Mouse (Mus musculus): ENCODE data around the gene Utp11.

Gene Utp11

DNA sequence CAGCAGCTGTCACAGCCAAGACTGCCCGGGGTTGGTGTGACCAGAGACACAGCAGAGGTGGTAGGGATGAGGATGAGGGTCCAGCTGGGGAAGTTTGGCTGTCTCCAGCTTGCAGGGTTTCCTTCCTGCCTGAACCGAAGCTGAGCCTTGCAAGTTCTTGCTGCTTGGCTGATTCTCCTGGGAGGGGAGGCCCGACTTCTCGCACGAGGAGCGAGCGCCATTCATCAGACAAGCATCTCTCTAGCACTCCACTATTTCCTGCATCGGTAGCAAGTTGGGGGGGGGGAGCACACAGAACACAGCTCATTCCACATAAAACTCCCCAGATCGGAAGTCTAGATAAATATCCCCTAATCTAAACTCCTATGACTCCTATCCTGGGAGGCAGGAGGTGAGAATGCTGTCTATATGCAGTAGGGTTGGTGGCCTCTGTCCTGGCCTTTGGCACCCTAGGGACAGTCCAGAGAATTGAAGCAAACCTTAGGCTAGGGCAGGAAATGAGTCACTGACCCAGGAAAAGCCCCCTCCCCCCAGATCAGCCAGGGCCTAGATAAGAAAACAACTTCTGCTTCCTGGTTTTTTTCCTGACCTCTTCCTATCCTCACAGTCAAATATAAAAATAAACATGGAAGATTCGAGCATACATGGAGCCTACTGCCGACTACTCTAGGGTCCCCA, 11.5 kb upstream of the Utp11 start:
- DNase-seq (ENCODE audit: extremely low spot score, low spot score): peak; percentile 51

DNA sequence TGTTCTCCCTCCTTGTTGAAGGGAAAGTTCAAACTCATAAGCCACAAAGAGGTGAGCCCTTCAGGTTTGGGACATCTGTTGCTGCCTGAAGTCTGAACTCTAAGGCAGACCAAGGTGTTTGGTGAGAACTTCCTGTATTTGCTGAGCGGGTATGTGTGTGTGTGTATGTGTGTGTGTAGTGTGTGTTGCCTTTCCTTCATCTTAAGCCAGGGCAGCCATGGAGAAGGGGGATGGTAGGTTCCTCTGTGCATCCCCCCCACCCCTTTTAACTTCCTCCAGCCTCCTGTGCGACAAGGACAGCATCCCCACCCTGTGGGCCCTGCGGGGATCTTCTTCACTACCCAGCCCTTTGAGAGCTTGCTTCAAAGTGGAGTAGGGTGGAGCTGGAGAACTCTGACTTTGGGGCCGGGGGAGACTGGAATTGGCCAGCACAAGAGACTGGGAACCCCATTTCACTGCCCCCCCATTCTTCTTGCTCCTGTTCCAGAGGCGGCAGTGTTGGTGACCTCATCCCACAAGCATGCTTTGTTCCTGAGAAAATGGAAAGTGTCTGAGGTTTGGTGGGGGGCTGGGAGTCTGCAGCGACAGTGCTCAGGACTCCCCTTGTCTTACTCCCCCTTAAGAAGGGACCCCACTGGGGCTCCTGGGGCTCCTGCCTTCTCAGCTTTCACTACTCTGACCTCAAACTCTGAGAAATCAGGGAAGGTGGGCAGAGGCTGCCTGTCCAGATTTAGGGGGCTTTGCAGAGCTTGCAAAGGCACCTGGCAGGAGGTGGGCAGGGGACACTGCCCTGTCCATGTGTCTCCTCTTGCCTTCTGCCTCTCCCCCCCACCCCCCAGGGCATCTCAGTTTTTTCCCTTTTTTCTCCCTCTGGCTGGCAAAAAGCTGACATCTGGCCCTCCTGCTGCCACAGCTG, 10.7 kb upstream of the Utp11 start:
- no peak for DNase-seq (ENCODE audit: extremely low spot score, low spot score)

DNA sequence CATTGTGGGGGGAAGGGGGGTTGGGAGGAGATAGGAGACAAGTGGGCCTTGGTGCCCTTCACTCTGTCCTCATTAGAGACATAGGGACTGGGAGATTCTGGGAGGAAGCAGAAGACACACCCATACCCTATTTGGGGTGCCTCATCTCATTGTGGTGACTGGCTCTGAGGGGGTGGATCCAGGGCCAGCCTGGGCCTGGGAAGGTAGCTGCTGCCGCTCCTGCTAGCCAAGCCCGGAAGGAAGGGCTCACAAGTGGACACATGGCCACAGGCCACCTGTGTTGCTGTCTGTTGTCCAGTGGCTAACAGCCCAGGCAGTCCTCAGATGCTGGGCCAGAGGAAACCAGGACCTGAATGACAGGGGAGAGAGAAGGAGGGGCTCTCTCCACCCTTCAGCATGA, 10.0 kb upstream of the Utp11 start:
- no peak for DNase-seq (ENCODE audit: extremely low spot score, low spot score)

DNA sequence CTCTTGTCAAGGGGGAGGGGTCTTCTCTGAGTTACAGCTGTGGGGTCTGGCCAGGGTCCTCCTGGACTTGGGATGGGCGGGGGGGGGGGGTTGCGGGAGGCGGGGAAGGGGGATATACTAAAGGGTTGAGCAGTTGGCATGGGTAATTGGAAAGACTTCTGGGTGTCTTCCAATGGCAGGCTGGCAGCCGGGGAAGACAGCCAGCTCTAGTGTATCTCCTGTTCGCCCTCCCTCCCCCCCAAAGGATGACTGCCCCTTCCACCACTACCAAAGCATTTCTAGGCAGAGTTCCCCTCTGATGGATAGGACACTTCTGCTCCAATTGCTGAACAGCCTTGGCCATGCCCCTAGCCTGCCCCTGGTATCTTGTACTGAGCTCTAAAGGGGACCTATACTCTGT, 8.5 kb upstream of the Utp11 start:
- DNase-seq (ENCODE audit: extremely low spot score, low spot score): no peak

DNA sequence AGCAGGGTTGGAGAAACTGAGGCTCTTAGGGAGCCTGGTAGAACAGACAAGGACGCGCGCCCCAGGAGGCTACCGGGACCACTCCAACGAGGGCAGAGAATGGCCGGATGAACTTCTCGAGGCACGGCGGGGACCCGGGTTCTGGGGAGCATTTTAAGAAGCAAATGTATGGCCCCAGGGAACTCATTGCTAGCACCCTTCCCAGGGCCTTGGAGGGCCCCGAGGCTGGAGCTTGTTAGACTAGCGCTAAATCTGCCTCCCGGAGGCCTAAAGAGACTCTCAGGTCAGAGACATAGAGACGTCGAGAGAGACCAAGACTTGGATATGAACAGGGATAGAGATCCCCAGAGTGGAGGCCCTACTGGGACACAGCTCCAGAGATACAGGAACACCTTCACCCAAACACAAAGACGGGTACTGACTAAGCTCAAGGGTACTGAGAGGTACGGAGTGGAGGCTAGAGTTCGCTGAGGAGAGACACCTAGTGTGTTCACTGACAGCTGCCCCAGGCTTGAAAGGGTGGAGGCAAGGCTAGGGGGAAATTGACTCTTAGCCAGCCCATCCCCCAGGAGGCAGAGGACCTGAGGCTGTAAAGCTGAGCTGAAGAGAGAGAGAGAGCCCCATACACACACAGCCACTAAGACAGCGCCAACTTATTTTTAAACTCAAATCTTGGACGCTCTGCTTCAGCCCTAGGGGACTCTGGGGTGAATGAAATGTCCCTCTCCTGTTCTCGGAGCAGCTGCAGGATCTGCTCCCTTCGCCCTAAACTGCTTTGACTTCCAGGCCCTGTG, 7.8 kb upstream of the Utp11 start:
- DNase-seq (ENCODE audit: extremely low spot score, low spot score): peak; percentile 57

DNA sequence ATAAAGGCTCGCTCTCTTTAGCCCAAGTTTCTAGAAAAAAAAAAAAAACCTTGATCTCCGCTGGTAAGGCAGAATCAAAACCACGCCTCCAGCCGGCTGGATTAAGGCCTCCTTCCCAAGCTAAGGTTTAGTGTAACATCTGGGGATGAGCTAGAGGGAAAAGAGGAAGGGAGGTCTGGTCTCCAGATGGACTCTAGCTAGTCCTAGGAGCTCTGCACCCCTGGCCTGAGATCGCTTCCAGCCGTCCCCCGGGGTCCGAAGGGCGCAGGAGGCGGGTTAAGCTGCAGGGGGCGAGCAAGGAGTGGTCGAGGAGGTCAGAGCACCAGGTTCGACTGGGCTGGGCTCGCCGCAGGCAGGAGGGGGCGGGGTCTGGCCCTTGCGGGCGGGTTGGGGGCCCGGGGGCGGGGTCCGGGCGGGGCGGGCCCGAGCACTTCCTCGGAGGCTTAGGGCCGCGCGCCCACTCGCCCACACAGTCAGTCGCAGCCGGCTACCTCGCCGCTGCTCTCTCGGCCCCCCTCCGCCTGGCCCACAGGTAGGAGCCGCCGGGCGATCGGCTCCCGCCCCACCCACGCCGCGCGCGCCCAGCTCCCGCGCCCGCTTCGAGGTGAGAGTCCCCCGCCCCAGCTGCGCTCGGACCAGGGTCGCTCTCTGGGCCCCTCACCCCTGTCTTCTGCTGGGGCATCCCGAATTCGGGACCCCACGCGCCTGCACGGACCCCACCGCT, 7.0 kb upstream of the Utp11 start, which contains the start of gene Fhl3:
TSS of gene Fhl3 (plus strand) at position 454 of the 724 bp plus-strand sequence.
- DNase-seq (ENCODE audit: extremely low spot score, low spot score): peak; percentile 83

DNA sequence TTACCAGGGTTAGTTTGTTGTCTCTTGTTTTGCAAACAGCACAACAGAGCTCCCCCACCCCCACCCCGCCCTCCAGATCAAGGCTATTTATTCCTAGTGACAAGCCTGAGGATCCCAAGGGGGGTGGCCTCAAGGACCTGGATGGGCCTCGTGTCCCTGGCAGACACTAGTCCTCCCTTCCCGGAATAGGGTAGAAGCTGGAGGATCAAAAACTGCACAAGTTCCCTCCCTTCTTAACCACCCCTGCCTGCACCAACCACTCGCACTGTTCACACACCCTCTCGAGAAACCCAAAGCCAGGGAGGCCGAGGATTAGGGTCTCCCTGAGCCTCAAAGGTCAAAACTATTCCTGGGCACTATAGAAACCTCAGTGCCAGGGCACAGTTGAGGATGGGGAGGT, 6.4 kb upstream of the Utp11 start:
- no peak for DNase-seq (ENCODE audit: extremely low spot score, low spot score)

DNA sequence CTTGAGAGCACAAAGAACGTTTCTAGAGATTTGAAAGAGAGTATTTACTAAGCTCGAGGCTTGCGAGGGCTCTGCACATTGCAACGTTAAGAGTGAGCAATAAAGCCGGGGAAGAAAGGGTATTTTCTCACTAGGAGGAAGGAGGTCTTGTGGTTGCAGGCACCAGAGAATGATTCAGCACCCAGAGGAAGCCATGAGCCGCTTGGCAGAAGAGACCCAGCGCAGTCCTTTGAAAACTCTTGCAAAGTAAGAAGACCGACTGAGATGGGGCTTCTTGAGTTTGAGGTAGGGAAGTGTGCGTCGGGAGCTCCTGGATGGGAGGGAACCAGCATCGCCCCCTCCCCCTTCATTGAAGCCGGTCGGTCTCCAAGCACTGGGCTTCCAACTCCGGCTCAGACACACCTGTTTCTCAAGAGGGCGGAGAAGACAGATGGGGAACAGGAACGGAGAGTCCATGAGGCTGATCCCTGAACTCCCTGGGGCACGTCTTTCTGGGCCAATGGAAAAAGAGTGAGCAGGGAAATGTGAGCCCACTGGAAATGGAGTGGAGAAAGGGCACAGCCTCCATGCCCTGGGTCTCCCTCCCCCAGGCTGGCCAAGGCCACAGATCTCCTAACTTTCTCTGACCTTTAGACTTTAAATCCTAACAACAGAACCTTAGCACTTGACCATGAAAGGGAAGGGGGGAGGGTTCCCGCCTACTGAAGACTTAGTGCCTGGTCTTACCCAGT, 2.6 kb upstream of the Utp11 start:
- DNase-seq (ENCODE audit: extremely low spot score, low spot score): no peak

DNA sequence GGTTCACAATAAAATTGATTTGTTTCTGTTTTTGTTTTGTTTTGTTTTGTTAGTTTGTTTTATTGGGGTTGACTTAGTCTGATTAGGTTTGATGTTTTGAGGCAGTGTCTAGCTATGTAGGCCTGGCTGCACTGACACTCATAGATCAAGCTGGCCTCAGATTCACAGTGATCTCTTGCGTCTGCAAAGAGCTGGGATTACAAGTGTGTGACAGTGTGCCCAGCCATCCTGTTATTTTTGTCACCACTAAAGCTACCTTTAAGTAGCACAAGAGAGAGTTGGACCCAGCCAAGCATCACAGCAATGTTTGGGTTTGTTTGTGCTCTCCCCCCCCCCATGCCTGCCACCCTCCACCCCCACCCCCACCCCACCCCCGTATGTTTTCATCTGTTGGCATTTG, 1.2 kb upstream of the Utp11 start:
- DNase-seq (ENCODE audit: extremely low spot score, low spot score): peak; percentile 9

DNA sequence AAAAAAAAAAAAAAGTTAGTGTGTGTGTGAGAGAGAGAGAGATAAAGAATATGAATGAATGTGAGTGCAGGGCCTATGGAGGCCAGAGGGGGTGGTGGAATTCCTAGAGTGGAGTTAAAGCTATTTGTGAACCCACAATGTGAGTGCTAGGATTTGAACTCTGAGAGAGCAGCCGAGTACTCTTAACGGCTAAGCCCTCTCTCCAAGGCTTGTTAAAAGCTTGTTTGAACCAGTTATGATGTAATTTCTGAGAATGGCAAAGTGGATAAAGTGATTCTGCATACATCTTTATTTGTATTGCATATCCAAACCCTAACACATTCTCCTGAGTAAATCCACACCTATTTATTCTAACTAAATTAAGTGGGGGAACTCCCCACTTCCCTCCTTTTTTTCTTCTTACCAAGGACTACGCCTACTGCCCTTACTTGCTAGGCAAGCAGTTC, 961 bp downstream of the Utp11 start:
- peak; percentile 6 for DNase-seq (ENCODE audit: extremely low spot score, low spot score)

DNA sequence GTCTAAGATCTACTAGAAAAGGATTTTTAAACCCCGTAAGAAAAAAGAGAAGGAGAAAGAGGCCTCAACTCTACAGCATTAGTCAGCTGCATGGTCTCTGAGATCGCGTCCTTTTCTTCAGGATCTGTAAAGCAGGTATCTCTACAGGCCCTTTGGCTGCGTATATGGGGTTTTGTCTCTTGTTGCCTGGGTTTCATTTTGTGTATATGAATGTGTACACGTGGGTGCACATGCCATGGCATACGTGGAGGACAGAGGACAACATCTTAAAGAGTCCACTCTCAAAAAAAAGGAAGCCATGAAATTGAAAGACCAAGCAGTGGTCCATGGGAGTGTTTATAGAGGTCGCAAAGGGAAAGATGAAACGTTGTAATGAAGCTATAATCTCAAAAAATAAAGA, 1.9 kb downstream of the Utp11 start:
- no peak for DNase-seq (ENCODE audit: extremely low spot score, low spot score)

DNA sequence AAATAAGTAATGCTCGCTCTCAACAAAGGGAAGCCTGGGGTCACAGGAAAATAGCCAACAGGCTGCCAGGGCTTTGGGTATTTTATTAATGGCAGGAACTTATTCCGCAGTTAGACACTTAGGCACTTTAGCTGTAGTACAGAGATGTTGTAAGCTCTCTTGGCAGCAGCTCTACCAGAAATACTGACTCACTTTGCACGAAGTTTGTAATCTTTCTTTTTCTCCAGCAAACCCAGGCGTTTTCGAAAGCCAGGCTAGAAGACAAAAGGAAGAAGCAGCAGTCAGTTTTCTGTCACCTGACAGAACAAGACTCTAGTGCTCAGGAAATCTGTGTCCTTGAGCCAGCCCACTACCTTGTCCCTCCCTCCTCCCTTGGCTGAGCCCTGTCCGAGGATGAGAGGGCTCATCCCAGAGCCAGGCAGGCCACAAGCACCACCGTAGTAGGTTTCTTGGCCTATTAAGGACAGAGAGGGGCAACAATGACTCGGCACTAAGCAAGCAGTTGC, 7.5 kb downstream of the Utp11 start:
- DNase-seq (ENCODE audit: extremely low spot score, low spot score): peak; percentile 10

DNA sequence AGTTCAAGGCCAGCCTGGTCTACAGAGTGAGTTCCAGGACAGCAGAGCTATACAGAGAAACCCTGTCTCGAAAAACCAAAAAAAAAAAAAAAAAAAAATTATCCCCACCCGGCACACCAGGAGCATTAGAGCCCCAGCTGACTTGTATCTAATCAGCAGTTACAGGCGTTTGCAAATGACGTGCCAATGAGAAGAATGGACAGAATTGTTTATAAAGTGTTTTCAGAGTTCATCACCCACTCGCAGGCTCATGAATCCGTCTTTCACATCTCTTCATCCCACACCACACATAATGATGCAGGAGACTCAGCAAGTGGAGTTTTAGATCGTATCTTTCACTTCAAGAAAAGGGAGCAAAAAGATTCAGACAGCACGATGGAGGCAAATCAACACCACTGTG, 7.9 kb downstream of the Utp11 start:
- DNase-seq (ENCODE audit: extremely low spot score, low spot score): no peak

DNA sequence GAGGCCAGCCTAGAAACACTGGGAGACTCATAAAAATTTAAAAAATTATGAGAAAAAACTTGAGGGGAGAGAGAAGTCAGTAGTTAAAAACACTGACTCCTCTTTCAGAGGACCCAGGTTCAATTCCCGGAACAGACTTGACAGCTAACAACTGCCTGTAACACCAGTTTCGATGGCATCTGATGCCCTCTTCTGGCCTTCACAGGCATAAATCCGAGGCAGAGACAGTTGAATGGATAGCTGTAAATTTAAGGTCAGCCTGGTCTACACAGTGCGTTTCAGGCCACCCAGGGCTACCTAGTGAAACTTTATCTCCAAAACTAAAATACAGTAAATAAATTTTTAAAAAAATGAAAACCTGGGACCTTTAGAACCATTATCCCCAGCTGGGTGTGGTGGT, 8.4 kb downstream of the Utp11 start:
- DNase-seq (ENCODE audit: extremely low spot score, low spot score): peak; percentile 11

DNA sequence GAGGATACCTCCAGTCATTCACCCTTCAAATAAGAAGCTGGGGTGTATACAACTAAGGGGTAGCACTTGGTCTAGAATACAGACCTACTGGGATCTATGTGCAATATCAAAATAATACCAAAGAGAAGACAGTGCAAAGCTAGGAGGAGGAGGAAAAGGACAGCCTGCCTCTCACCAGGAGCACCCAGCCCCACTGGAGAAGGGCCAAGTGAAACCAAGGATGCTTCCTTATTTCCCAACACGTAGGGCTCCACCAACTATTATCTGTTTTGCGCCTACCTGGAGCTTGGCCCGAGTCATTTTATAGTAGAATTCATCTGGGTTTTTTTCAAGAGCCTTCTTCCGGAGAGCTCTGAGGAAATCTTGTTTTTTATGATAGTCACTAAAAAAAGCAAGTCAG, 9.9 kb downstream of the Utp11 start:
- DNase-seq (ENCODE audit: extremely low spot score, low spot score): no peak

DNA sequence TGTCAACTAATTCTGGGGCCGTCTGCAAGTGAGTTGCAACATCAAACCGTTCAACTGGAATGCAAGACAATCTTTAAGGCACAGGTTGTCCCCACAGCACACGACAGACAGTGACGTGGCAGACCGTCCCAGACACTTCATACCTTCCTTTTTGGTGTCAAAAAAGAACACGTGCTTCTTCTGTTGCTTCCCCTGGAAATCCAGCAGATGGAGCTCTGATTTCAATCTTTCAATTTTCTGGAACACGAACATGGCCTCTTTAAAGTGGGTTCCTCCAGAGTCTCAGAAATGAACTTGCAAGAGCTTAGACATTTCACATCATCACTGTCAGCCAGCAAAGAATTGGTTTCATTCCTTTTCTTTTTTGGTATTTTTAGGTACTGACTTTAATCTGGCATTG, 11.1 kb downstream of the Utp11 start:
- DNase-seq (ENCODE audit: extremely low spot score, low spot score): peak; percentile 14

DNA sequence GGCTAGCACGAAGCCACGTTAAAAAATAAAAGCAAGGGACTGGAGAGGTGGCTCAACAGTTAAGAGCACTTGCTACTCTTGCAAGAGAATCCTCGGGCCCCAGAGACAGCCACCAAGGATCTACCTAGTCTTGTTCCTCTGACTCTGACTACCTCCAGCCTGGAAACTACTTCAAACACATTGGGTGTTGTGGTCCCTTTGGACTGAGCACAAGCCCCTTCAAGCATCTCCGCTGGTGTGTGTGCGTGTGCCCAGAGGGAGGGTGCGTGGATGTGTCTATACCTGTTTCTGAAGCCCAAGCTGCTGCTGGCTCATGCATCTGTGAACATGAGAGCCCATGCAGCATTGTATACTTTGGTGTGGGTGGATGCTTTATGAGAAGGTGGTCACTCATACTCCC, 17.4 kb downstream of the Utp11 start:
- DNase-seq (ENCODE audit: extremely low spot score, low spot score): peak; percentile 12

DNA sequence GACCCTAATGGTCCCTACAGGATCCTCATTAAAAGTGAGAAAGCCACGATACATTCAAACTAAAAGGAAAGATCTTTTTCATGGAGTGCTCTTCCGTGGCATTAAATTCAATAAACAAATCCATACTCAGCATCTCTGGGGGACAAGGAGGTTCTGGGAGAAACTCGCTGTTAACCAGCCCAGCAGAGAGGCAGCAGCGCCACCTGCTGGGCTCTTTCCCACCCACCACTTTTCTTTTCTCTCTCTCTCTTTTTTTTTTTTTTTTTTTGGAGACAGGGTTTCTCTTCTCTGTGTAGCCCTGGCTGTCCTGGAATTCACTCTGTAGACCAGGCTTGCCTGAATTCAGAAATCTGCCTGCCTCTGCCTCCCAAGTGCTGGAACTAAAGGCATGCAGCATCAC, 18.4 kb downstream of the Utp11 start:
- DNase-seq (ENCODE audit: extremely low spot score, low spot score): peak; percentile 62

DNA sequence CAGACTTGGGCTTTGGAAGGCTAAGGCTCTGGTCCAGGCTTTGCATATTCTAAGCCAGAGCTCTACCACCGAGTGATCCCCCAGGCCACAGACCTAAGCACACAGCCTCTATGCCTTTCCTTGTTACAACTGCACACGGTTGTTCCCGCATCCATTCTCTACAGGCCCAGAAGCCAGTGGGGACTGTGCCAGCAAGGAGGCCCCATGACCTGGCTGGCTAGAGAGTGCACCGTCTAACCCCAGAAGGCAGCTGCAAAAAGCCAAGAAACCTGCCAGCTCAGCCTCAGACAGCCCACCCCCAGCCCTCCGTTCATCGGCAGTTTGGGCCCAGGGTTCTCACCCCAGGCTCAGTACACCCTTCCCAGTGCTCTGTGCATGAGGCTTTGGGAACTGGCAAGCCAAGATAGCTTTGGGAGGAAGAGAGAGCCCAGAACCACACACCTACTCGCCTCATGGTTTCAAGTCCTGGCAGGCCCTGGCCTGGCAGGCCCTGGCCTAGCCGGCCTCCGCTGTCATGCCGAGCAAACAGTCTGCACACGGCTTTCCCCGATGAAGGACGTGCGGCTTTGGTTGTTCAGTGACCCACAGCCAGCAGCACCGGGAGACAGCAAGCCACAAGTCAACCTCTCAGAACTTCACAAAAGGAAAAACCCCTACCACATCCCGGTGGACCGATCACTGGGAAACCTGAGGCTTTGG, 18.9 kb downstream of the Utp11 start:
- peak; percentile 22 for DNase-seq (ENCODE audit: extremely low spot score, low spot score)

All from neural tube, embryonic 10.5 days (tissue).